Mouse (Mus musculus) neural tube, embryonic 13.5 days (tissue): ENCODE results near the gene Enox1. TPM values are rescaled to one million over a fixed set of nuclear protein-coding genes. Genes with fewer than 3 reads are reported as not detected.
"Not testable (repeated sequence)": the region's sequence is repeated elsewhere in the genome, so short reads cannot be mapped to it uniquely, and the experiment has no call there.

Experiments
- ATAC-seq: fragments of 200-750 bp; cut with Nextera tagmentation; 2 replicates; pipeline ENCODE4 v1.8.0; 2017; ENCODE audit warnings: low read depth, mild to moderate bottlenecking, moderate TSS enrichment, moderate library complexity
- H3K27ac ChIP-seq: fragments of 300-500 bp; sonication (generic); replicated peaks from 2 replicates; pipeline ENCODE4 v1.5.1; 2015; ENCODE audit warnings: moderate library complexity, mild to moderate bottlenecking, inconsistent platforms
- H3K27me3 ChIP-seq: fragments of 300-500 bp; sonication (generic); 2 replicates; pipeline ENCODE4 v1.6.1; 2015; ENCODE audit warnings: mild to moderate bottlenecking, inconsistent platforms
- H3K36me3 ChIP-seq: fragments of 300-500 bp; sonication (generic); 2 replicates; pipeline ENCODE4 v1.6.1; 2015; ENCODE audit warnings: mild to moderate bottlenecking, inconsistent platforms
- H3K4me1 ChIP-seq: fragments of 300-500 bp; sonication (generic); replicated peaks from 2 replicates; pipeline ENCODE4 v1.6.1; 2015; ENCODE audit warnings: inconsistent platforms
- H3K4me2 ChIP-seq: fragments of 300-500 bp; sonication (generic); 2 replicates; pipeline ENCODE4 v1.6.1; 2015; ENCODE audit warnings: inconsistent platforms, mild to moderate bottlenecking, moderate library complexity
- H3K4me3 ChIP-seq: fragments of 300-500 bp; sonication (generic); 2 replicates; pipeline ENCODE4 v1.5.1; 2015; ENCODE audit warnings: mild to moderate bottlenecking, inconsistent platforms
- H3K9ac ChIP-seq: fragments of 300-500 bp; sonication (generic); 2 replicates; pipeline ENCODE4 v1.6.1; 2015; ENCODE audit warnings: moderate library complexity, mild to moderate bottlenecking, inconsistent platforms
- H3K9me3 ChIP-seq: fragments of 300-500 bp; sonication (generic); 2 replicates; pipeline ENCODE4 v1.6.1; 2016; ENCODE audit warnings: inconsistent platforms
- WGBS: fragments of 180-500 bp; shearing (Covaris S2); methylation state at CpG from one replicate; pipeline ENCODE4 v1.1.7; 2015; 5-methylcytosine and 5-hydroxymethylcytosine counted together
- polyA plus RNA-seq: library from polyadenylated mRNA; unstranded; fragments of >200 nt; fragmentation: Nextera tagmentation; extraction: Ambion mirVana; gene quantifications from 2 replicates; pipeline ENCODE4 v1.2.1, GENCODE M21; 2015

Enox1 gene
- 40.4 and 44.9 TPM in 2 replicates for polyA plus RNA-seq

DNA sequence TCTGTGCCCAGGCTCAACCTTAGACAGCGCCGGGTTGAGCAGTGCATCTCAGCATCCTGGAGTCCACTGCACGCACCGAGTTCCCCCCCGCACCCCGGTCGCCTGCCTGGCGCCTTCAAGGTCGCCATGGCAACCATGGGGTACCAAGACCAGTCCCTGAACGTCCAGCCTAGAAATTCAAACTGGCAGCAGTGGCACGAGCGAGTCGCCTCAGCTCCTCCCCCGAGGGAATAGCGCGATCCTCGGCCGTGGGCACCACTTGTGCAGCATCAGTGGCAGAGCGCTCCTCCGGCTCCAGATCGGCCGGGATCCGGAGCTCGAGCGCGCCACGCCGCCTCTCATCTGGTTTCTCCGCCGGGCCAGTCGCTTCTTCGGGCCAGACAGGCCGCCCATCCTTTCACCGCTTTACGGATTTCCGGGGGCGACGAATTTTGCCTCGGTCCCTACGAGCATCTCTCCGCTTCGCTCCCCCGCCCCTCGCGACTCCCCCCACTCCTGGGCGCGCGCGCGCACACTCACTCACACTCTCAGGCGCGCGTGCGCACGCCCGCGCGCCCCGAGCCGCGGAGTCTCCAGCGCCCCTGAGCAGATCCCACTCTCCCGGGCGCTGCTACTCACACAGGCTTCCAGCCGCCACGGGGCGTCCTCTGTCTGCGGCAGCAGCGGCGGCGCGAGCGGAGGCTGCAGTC is at the start of gene Enox1:
Enox1 (plus strand) TSS at position 542 of the 689 bp plus-strand sequence.
- Histone ChIP-seq H3K4me3 (peak within 1 kb of the TSS; percentile 78), H3K36me3 (no peaks in the 10 kb centered on the region), H3K27me3 (no peaks in the 10 kb centered on the region; the same call in 1 of the 2 replicates), H3K9me3 (no peaks in the 10 kb centered on the region), H3K27ac (peak within 1 kb of the TSS; percentile 96), H3K9ac (peak within 1 kb of the TSS; percentile 92), H3K4me1 (peaks cover 53% of the 10 kb centered on the region), H3K4me2 (peak within 1 kb of the TSS; percentile 63)
- WGBS: under 1% methylated on average over 72 of the region's 73 CpGs
- peak; percentile 91 for ATAC-seq

DNA sequence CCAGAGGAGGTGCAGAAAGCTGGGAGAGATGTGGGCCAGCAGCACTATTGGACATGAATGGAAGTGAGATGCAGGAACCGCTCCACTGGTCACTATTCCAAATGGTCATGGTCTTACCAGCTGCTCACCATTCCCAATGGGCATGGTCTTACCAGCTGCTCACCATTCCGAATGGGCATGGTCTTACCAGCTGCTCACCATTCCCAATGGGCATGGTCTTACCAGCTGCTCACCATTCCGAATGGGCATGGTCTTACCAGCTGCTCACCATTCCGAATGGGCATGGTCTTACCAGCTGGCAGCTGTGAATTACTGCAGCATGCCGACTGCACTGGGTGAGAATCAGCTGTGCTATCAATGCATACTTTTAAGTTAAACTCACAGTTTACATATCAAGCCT is 45.9 kb upstream of the Enox1 start:
- H3K36me3 ChIP-seq, H3K4me1 ChIP-seq, H3K4me2 ChIP-seq, ATAC-seq, H3K27ac ChIP-seq, H3K4me3 ChIP-seq, H3K9ac ChIP-seq, H3K9me3 ChIP-seq, H3K27me3 ChIP-seq: not testable (repeated sequence)
- 40% methylated on average over 5 of the region's 5 CpGs for WGBS

DNA sequence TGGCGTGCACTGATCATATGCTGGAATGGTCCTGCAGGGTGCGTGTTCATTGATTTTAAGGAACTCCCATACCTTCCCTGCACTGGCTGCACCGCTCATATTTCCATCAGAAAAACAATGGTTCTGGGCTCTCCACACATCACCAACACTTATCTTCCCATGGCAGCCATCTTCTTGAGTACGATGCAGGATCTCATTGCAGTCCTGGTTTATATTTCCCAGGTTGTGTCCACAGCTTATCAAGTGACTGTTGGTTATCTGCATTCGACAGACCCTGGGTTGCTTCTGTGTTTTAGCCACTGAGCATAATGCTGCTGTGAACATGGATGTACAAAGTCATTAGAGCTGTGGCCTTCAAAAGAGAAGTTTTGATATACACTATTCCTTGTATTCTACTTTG is 26.0 kb upstream of the Enox1 start:
- no peak for ATAC-seq
- Histone ChIP-seq H3K36me3 (no peaks in the 10 kb centered on the region), H3K4me2 (no peak overlapping the region), H3K9me3 (no peaks in the 10 kb centered on the region), H3K27me3 (no peaks in the 10 kb centered on the region), H3K4me1 (no peaks in the 10 kb centered on the region), H3K9ac (no peak overlapping the region), H3K27ac (no peak overlapping the region), H3K4me3 (no peak overlapping the region)
- 91% methylated on average over 5 of the region's 5 CpGs for WGBS

GRCm38 (mm10) chr14:77136936-77137335 is 19.6 kb upstream of the Enox1 start:
- 67% methylated on average over 6 of the region's 6 CpGs for WGBS
- no peaks in the 10 kb centered on the region for H3K9me3 ChIP-seq
- H3K4me1 ChIP-seq: no peaks in the 10 kb centered on the region; the same call in 1 of the 2 replicates
- no peak for ATAC-seq
- H3K4me3 ChIP-seq: no peak overlapping the region
- no peak overlapping the region for H3K27ac ChIP-seq
- no peaks in the 10 kb centered on the region for H3K36me3 ChIP-seq
- H3K27me3 ChIP-seq: peaks cover 4% of the 10 kb centered on the region; the same call in 1 of the 2 replicates
- no peak overlapping the region for H3K9ac ChIP-seq
- no peak overlapping the region for H3K4me2 ChIP-seq

DNA sequence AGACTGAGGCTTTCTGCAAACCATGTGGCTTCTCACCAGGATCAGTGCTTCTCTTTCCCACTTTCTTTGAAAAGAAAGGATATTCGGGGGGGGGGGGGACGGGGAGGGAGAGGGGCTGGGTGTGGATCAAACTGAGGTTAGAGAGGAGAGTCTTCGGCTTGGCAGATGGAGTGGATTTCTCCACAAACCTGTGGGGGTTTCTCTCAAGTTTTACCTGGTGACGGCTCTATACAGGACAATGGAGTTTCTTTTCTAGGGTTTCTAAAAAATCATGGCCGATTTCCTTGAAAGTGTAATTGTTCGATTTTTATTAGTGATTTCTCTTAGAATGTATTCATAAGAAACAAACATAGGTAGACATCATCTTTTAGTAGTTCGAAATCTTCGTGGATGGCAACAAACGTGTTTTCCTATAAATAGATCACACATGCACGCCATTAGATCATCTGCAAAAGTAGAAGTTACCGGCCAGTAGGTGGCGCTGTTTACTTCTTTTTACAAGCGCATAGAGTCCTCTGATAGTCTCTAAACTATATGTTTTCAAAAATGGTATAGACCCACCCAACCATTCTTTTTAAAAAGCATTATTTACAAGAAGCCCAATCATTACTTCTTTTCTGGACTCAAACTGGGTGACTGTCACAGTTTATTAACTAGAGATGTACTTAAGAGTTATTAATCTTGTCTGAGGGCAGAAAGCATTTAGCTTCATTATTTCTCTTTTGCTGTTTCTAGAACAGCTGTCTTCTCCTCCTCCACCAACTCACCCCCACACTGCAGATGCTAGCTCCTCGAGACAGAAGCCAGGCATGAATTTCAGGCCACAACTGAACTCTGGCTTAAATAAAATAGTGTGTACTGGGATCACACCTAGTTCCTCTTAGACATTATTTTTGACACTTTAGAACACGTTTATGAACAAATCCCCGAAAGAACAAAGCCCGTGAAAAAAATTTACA is 15.0 kb upstream of the Enox1 start:
- Histone ChIP-seq H3K36me3 (no peaks in the 10 kb centered on the region), H3K27me3 (peaks cover 4% of the 10 kb centered on the region; the same call in 1 of the 2 replicates), H3K9me3 (no peaks in the 10 kb centered on the region), H3K4me1 (no peaks in the 10 kb centered on the region; the same call in 1 of the 2 replicates), H3K9ac (no peak overlapping the region), H3K4me2 (no peak overlapping the region), H3K4me3 (no peak overlapping the region), H3K27ac (0 out of 2 replicates have a peak overlapping the region, but pooled peaks have one; percentile 24)
- WGBS: 29% methylated on average over 17 of the region's 17 CpGs
- ATAC-seq: peak; percentile 90

- no peak for ATAC-seq
- Histone ChIP-seq H3K27me3 (no peaks in the 10 kb centered on the region; the same call in 1 of the 2 replicates), H3K4me2 (no peak overlapping the region), H3K9ac (no peak overlapping the region), H3K36me3 (no peaks in the 10 kb centered on the region), H3K9me3 (no peaks in the 10 kb centered on the region), H3K4me3 (no peak overlapping the region), H3K27ac (no peak overlapping the region), H3K4me1 (no peaks in the 10 kb centered on the region; the same call in 1 of the 2 replicates)
- WGBS: 92% methylated on average over 4 of the region's 4 CpGs
Observed at GRCm38 (mm10) chr14:77145103-77145502, 11.5 kb upstream of the Enox1 start.

DNA sequence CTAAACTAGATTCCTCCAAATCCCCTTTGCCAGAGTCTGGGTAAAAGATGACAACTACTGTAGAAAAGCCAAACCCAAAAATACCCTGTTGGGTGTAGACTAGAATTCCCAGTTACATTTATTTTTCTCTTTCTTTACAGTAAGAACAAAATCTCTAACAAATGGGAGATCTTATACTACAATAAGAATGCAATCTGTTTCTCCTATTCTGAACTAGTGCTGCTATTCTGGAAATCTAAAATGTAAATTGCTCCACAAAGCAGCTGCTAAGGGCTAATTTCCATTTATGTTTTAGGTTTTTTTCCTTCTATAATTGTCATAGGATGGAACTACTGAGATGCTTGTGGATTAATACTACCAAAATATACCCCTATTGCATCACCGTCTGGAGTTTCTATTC is 8.9 kb upstream of the Enox1 start:
- no peaks in the 10 kb centered on the region for H3K27me3 ChIP-seq
- ATAC-seq: no peak
- no peak overlapping the region for H3K4me3 ChIP-seq
- no peak overlapping the region for H3K4me2 ChIP-seq
- 90% methylated on average over 1 of the region's 1 CpGs for WGBS
- no peaks in the 10 kb centered on the region for H3K9me3 ChIP-seq
- H3K36me3 ChIP-seq: no peaks in the 10 kb centered on the region
- no peak overlapping the region for H3K9ac ChIP-seq
- no peaks in the 10 kb centered on the region for H3K4me1 ChIP-seq
- H3K27ac ChIP-seq: no peak overlapping the region

DNA sequence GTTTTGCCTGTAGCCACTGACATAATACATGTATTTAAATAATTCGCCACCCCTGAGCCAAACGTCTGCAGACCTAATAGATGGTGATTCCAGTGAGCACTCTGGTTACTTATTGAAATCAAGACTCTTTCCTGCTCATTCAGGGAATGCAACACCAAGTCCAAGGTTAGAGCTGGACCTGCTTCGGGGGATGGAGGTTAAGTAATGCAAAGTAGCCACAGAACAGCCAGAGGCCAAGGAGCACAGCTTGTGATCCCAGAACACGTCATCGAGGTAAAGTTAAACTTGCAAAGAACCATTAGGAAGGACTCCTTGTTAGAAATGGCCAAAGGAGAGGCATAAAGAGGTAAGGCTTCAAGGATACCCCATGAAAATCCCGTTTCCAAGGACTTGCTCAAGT is 6.0 kb upstream of the Enox1 start:
- H3K9me3 ChIP-seq: no peaks in the 10 kb centered on the region
- 69% methylated on average over 6 of the region's 6 CpGs for WGBS

DNA sequence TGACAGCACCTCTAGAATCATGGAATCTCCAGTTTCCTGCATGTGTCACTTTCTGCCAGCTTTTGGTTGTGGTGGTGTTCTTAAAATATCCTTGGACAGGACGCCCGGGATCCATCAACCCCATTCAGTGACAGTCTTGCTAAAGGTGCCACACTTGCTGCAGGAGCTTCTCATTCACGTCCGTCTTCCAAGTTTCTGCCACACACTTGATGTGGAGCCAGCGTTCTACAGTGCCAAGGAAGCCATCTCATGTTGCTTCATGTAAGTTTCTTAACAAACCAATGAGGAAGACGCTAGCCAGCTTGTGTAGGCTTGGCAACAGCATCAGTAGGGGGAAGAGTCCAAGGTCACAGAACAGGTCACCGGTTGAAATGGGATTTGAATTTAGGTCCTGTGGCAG is 5.1 kb upstream of the Enox1 start:
- Histone ChIP-seq H3K4me3 (no peak overlapping the region), H3K4me1 (peaks cover 14% of the 10 kb centered on the region), H3K9ac (no peak overlapping the region), H3K9me3 (no peaks in the 10 kb centered on the region), H3K27me3 (no peaks in the 10 kb centered on the region; the same call in 1 of the 2 replicates), H3K4me2 (no peak overlapping the region), H3K27ac (no peak overlapping the region), H3K36me3 (no peaks in the 10 kb centered on the region)
- WGBS: 94% methylated on average over 7 of the region's 7 CpGs
- no peak for ATAC-seq

More for the DNA sequence above, 6.0 kb upstream of the Enox1 start:
- ATAC-seq: no peak
- peaks cover 9% of the 10 kb centered on the region for H3K4me1 ChIP-seq
- H3K4me2 ChIP-seq: no peak overlapping the region
- H3K36me3 ChIP-seq: no peaks in the 10 kb centered on the region
- no peak overlapping the region for H3K9ac ChIP-seq
- H3K4me3 ChIP-seq: no peak overlapping the region
- H3K27me3 ChIP-seq: no peaks in the 10 kb centered on the region; the same call in 1 of the 2 replicates
- H3K27ac ChIP-seq: no peak overlapping the region

GRCm38 (mm10) chr14:77156911-77157504 is 445 bp downstream of the Enox1 start:
- Histone ChIP-seq H3K4me3 (peak overlapping the region; percentile 78), H3K27me3 (no peaks in the 10 kb centered on the region; the same call in 1 of the 2 replicates), H3K27ac (peak overlapping the region; percentile 96), H3K4me1 (peaks cover 57% of the 10 kb centered on the region), H3K9ac (peak overlapping the region; percentile 92), H3K36me3 (no peaks in the 10 kb centered on the region), H3K9me3 (no peaks in the 10 kb centered on the region), H3K4me2 (peak overlapping the region; percentile 63)
- peak; percentile 67 for ATAC-seq
- WGBS: under 1% methylated on average over 58 of the region's 64 CpGs

DNA sequence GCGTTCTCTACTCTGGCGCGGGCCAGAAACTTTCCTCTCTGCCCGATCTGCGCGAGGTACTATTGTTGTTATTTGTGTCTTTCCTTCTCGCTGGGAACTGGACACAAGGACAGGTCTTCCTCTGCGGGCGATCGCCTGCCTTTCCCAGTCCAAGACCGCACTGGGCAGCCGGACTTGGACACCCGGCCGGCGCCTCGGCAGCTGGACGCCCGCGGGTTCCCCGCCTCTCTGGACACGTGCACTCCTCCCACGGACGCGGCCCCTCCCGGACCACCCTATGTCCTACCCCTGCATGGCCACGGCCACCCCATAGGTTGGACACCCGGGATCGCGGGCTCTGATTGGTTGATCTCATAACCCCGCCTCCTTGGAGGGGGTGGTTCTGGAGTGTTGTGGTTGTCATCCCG is 945 bp downstream of the Enox1 start:
- Histone ChIP-seq H3K4me1 (peaks cover 62% of the 10 kb centered on the region), H3K27ac (peak overlapping the region; percentile 96), H3K27me3 (no peaks in the 10 kb centered on the region; the same call in 1 of the 2 replicates), H3K4me3 (peak overlapping the region; percentile 78), H3K9me3 (no peaks in the 10 kb centered on the region), H3K4me2 (peak overlapping the region; percentile 63), H3K9ac (peak overlapping the region; percentile 92), H3K36me3 (no peaks in the 10 kb centered on the region)
- peak; percentile 83 for ATAC-seq
- WGBS: under 1% methylated on average over 31 of the region's 31 CpGs
